Comparison of ENCODE assay signal across 21 mouse cellular contexts in the genomic region with DNA sequence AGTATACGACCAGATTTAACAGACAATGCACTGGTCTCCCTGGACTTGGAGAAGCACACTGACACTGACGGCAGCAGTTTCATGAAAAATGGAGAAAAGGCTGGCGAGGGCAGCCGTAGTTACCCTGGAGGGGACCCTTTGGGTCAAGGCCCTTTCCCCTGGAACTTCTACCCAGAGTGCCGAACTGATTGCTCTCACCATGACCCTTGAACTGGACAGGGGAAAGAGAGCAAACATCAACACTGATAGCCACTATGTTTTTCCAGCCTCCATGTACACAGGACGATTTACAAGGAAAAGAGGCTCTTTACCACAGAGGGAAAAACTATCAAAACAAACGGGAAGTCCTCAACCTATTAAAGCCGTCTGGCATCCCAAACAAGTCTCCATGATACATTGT. TPM values are rescaled to one million over a fixed set of nuclear protein-coding genes. Genes with fewer than 3 reads are reported as not detected.
"Had no signal": no experiment of that assay in that cellular context is flagged by ENCODE, and none has a peak within 500 bp of the region (broad histone marks: within the 10 kb centered on the region; RNA-seq: fewer than 3 reads in every experiment).

No protein-coding gene starts in this region.

- H3K4me1 ChIP-seq: limb, embryonic 12.5 days; limb, embryonic 15.5 days; megakaryocyte, embryonic 14.5 days; midbrain, embryonic 10.5 days; midbrain, embryonic 13.5 days; neural tube, embryonic 13.5 days had no signal

- H3K4me3 ChIP-seq: limb, embryonic 12.5 days; limb, embryonic 15.5 days; megakaryocyte, embryonic 14.5 days; midbrain, embryonic 10.5 days; midbrain, embryonic 13.5 days; myocyte; neural tube, embryonic 13.5 days had no signal

- H3K9me3 ChIP-seq: limb, embryonic 12.5 days; limb, embryonic 15.5 days; megakaryocyte, embryonic 14.5 days; midbrain, embryonic 10.5 days; midbrain, embryonic 13.5 days; neural tube, embryonic 13.5 days had no signal

- H3K36me3 ChIP-seq: limb, embryonic 12.5 days; limb, embryonic 15.5 days; midbrain, embryonic 10.5 days; midbrain, embryonic 13.5 days; neural tube, embryonic 13.5 days had no signal

- DNase-seq: kidney, adult 2 months; kidney, postnatal 25 days; left cerebral cortex, postnatal 4 days; lung, embryonic 14.5 days; lung, postnatal 36 days; retina, postnatal 1 day; thymus, adult 18-20 months; thymus, postnatal 4 days had no signal

- H3K27ac ChIP-seq: kidney, postnatal 0 days; limb, embryonic 12.5 days; limb, embryonic 15.5 days; midbrain, embryonic 10.5 days; midbrain, embryonic 13.5 days; neural tube, embryonic 13.5 days had no signal

- H3K27me3 ChIP-seq: midbrain, embryonic 13.5 days; neural tube, embryonic 13.5 days had no signal

- ATAC-seq: intestine, postnatal 0 days; lung, postnatal 0 days; midbrain, embryonic 13.5 days; midbrain, embryonic 16.5 days had no signal

- H3K9ac ChIP-seq: limb, embryonic 12.5 days; limb, embryonic 15.5 days; lung, embryonic 14.5 days; midbrain, embryonic 13.5 days; neural tube, embryonic 13.5 days had no signal

- H3K4me2 ChIP-seq: limb, embryonic 12.5 days; limb, embryonic 15.5 days; lung, embryonic 14.5 days; midbrain, embryonic 13.5 days; neural tube, embryonic 13.5 days had no signal

RNA-seq across cellular contexts. Expression of a gene that starts 46.2 kb away (rescaled TPM):
- total RNA-seq: monocyte, adult 5-6 weeks; neutrophil, adult 5-6 weeks had no signal
